Mouse (Mus musculus): Measurements from ENCODE around the gene Ust.

Ust gene

DNA sequence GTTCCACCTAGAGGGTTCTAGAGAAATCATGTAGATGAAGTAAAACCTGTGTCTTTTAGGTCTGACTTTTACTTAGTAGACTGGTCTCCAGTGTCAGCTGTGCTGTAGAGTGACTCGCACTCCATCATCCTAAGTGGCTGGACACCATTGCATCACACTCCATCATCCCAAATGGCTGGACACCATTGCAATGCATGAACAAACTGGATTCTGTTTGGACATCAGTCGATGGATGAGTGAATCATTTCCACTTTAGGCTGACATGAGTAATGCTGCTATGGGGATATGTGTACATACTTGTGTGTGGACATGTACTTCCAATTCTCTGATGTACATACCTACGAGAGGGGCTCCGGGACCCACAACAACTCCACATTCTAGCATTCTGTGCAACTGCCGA is 187.7 kb downstream of the Ust start:
- DNase-seq (ENCODE audit: extremely low read depth, low read depth), result no peak

DNA sequence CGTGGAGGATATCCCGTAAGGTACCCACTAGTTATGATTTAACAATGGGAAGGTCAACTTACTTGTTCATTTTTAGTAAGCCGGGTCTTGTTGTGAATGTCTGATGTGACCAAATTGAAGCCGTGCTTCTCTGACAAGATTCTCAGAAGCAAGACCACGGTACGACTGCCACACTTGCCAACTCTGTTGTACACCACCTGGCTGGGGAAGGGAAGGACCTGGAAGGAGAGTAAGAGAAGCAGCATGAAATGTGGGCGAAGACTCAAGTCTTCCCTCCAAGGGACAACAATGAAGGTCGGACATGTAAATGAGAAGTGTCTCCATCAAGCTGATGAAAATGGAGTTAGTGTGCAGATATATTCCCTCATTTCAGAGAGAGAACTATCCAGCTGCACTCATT is 188.6 kb downstream of the Ust start:
- no peak for DNase-seq (ENCODE audit: extremely low read depth, low read depth)

DNA sequence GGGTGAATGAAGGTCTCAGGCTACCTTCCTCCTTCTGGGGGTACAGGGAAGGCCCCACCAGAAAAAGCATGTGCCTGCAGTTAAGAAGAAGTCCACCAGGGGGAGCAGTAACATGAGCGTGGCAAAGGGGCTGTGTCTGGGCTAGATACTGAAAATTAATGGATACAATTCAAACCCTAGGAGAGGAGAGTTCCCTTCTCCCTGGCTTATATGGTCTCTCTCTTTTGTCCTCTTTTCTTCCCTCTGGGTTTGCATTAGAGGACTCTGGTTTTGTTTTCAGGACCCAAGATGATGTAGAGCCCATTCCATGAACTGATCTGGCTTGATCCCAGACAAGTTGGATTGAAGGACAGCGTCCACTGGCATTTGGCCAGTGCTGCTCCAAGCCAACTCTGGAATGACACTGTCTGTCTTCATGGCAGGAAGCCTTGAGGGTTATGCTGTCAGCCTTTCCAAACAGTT is 195.3 kb downstream of the Ust start:
- DNase-seq (ENCODE audit: extremely low read depth, low read depth), result no peak

DNA sequence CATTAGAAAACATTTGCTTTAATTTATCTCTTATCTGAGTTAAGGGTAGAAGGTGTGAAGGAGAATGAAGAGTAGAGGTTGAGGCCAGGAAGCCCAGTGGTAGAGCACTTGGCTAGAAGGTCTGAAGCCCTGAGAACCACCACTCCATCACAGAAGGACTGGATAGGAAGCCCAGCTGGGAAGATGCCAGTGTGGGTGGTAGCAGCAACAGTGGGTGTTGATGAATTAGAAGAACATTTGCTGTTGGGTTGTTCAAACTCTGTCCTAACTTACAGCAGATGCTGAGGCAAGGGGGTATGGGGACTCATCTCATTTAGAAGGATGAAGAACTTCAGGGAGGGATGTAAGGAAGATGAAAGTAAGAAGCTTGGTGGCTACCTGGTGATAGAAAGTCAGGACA is 197.9 kb downstream of the Ust start:
- DNase-seq (ENCODE audit: extremely low read depth, low read depth), result no peak

GRCm38 (mm10) chr10:8309435-8309834 is 209.2 kb downstream of the Ust start:
- no peak for DNase-seq (ENCODE audit: extremely low read depth, low read depth)

DNA sequence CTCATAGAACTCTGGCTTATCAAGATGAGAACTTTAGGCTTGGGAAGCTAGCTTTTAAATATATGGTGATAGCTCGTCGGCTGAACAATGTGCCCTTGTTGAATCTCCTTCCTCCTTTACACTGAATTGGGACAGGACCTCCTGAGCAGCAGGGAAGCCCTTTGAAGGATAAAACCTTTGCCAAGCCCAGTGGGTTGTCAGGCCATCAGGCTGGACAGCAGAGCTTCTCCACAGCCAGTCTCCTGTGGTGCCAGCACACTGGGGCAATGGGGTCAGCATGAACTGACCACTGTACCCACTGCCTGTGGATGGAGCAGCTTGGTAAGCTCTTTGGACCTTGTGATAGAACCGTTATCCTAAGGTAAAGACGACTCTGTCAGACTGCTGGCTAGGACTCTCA is 214.4 kb downstream of the Ust start:
- DNase-seq (ENCODE audit: extremely low read depth, low read depth), result no peak

DNA sequence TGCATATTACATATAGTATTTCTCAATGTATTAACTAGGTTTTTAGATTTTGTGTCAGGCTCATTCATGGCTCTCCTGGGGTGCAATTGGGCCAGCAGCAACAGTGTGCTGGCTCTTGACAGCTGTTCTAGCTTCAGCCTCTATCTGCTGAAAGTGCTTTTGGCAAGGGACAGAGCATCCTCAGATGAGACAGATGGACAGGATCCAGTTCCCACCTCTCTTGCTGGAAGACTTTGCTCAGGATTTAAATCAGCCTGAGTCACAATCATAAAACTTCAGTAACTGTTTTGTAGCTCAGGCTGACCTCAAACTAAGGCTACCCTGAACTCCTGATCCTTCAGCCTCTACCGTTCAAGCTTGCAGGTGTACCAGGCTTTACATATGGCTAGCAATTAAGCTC is 219.5 kb downstream of the Ust start:
- no peak for DNase-seq (ENCODE audit: extremely low read depth, low read depth)

GRCm38 (mm10) chr10:8297214-8297613 is 221.4 kb downstream of the Ust start:
- no peak for DNase-seq (ENCODE audit: extremely low read depth, low read depth)

- no peak for DNase-seq (ENCODE audit: extremely low read depth, low read depth)
Observed at GRCm38 (mm10) chr10:8290661-8291060, 228.0 kb downstream of the Ust start.

DNA sequence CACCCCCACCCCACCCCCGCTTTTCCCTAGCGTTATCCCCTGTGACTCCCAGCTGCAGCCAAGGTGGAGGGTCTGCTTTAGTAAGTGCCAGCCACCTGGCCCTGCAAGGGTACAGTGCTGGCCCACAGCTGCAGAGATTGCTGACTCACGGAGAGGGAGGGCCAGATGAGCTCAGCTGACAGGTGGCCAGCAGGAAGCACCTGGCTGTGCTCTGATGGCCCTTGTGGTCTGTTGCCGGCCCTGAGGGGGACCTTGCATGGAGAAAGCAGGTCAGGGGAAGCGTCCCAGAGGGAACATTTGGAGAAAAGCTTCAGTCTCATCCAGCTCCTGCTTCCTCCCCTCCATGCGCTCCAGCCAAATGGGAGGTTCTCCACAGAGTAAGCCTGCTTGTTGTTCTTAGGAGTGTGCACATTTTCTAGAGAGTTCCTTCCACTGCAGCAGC is 231.3 kb downstream of the Ust start:
- no peak for DNase-seq (ENCODE audit: extremely low read depth, low read depth)

DNA sequence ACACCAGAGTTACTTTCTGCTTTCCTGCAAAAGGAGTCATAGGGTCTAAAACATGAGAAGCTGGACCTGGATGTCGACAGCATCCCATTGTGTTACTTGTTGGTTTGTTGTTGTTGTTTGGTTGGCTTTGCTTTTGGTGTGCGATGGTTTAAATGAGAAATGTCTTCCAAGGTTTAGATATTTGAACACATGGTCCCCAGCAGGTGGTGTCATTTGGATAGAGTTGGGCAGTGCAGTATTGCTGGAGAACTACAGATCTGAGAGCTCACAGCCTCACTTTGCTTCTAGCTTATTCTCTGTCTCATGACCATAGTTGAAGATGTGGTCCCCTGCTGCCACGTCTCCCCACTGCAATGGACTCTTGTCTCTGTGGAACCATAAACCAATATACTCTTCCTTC is 234.6 kb downstream of the Ust start:
- no peak for DNase-seq (ENCODE audit: extremely low read depth, low read depth)

- no peak for DNase-seq (ENCODE audit: extremely low read depth, low read depth)
Observed at GRCm38 (mm10) chr10:8277094-8277493, 241.5 kb downstream of the Ust start.

DNA sequence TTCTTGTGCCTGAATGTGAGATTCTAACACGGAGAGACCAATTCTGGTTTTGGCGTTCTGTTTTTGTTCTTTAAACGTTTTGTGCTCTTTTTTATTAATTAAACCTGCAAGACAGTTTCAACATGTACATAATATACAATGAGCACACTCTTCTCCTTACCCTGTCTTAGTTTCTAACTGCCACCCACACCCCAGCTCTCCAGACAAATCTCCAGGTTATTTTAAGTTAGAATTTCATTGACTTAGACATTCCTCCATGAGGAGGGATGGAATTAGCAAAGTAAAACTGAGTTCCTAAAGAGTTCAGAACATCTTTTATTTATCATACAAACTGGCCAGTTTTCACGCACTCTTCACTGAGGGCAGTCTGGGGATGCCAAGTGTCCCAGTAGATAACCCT is 248.9 kb downstream of the Ust start:
- no peak for DNase-seq (ENCODE audit: extremely low read depth, low read depth)

DNA sequence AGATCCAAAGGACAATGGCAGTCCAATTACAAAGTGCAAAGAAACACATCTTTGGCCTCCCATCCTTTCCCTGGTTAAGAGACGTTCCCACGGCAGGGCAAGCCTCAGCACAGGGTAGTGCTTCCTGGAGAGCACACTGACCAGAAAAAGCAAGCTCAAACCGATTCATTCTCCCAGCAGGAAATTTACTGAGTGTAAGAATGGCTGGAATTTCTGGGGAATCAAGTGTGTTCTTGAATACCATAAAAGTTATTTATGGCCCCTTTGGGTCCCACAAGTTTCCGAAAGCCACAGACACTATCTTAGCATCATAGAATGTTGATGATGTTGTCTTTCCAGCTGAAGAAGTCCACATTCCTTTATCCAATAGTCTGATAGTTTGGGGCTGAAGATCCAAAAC is 258.9 kb downstream of the Ust start:
- DNase-seq (ENCODE audit: extremely low read depth, low read depth), result no peak

GRCm38 (mm10) chr10:8250005-8250404 is 268.6 kb downstream of the Ust start:
- no peak for DNase-seq (ENCODE audit: extremely low read depth, low read depth)

DNA sequence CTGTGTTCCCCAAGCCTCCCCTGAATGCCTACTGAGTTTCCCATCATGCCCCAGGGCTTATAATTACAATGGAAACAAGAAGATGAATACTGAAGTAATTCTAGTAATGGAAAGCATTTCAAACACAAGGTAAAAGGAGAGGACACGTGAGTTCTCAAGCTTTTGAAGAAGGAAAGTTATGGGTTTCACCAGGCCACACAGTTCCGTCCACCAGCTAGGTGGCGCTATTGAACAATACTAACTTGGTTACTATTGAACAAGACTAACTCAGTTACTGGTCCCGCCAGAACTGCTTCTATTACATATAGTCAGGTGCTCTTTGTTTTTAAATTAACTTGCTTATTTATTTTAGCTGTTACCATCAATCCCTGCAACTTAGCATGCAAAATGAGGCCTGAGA is 276.3 kb downstream of the Ust start:
- DNase-seq (ENCODE audit: extremely low read depth, low read depth), result peak; percentile 28

GRCm38 (mm10) chr10:8240703-8241102 is 277.9 kb downstream of the Ust start:
- DNase-seq (ENCODE audit: extremely low read depth, low read depth), result peak; percentile 6

- DNase-seq (ENCODE audit: extremely low read depth, low read depth), result peak; percentile 27
Observed at GRCm38 (mm10) chr10:8240242-8240641, 278.4 kb downstream of the Ust start.

- no peak for DNase-seq (ENCODE audit: extremely low read depth, low read depth)
Observed at GRCm38 (mm10) chr10:8236780-8237571, 281.6 kb downstream of the Ust start.

DNA sequence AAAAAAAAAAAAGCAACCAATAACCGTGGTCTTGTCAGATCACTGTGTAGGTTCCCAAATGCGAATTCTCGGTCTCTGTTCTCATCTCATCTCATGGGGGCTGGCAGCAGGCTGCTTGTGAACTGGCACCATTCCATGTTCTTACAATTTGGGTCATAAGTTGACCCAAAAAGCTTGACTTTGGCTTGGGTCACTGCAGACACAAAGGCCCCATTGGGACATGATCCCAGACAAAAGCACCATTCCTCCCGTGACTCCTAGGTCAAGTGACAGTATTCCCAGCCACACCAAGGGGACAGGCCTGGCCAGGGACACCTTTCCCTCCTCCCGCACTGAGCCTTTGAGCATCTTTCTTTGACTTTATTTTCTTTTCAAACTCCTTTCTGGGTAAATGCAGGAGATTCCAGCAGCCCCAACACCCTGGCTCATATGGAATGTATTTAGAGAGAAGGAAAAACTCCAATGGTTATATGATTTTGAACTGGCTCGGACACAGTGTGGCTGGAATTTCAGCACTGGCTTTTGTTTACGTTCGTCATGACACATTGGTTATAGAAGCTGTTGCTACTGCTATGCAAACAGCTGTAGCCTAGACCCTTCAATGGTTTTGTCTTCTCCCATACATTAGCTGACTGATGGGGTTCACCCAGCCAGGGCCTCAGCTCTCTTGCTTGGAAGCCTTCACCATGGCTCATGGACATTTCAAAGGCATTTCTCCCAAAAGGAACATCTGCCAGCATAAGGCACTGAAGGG is 285.3 kb downstream of the Ust start:
- DNase-seq (ENCODE audit: extremely low read depth, low read depth), result no peak

GRCm38 (mm10) chr10:8232535-8232934 is 286.1 kb downstream of the Ust start:
- DNase-seq (ENCODE audit: extremely low read depth, low read depth), result no peak

- no peak for DNase-seq (ENCODE audit: extremely low read depth, low read depth)
Observed at GRCm38 (mm10) chr10:8228375-8228743, 290.3 kb downstream of the Ust start.

Measured in MEL-GATA-1-ER (cell line).